Mouse (Mus musculus) cerebellum, adult 9-10 months (tissue): ENCODE results near the gene Tescl.

Experiments used
- DNase-seq: peaks from one replicate; pipeline ENCODE4 v3.0.0; 2022

Gene Tescl

GRCm38 (mm10) chr7:24298973-24299708 is 34.6 kb downstream of the Tescl start:
- DNase-seq, result peak; percentile 89

- no peak for DNase-seq
These were observed 35.1 kb downstream of the Tescl start for GRCm38 (mm10) chr7:24298635-24298972.

- DNase-seq, result no peak
These were observed 36.2 kb downstream of the Tescl start for GRCm38 (mm10) chr7:24297361-24298095.

- no peak for DNase-seq
These were observed 37.4 kb downstream of the Tescl start for GRCm38 (mm10) chr7:24296386-24296785.

- DNase-seq, result no peak
These were observed 38.4 kb downstream of the Tescl start for GRCm38 (mm10) chr7:24295376-24295775.

GRCm38 (mm10) chr7:24294763-24295162 is 39.0 kb downstream of the Tescl start:
- no peak for DNase-seq

- no peak for DNase-seq
These were observed 40.5 kb downstream of the Tescl start for GRCm38 (mm10) chr7:24293061-24293851.

GRCm38 (mm10) chr7:24291387-24292090 is 42.2 kb downstream of the Tescl start:
- DNase-seq, result no peak

GRCm38 (mm10) chr7:24290106-24290693 is 43.5 kb downstream of the Tescl start:
- no peak for DNase-seq

GRCm38 (mm10) chr7:24288512-24288911 is 45.2 kb downstream of the Tescl start:
- DNase-seq, result no peak

GRCm38 (mm10) chr7:24287670-24288069 is 46.1 kb downstream of the Tescl start:
- DNase-seq, result no peak

GRCm38 (mm10) chr7:24286916-24287315 is 46.8 kb downstream of the Tescl start:
- no peak for DNase-seq

GRCm38 (mm10) chr7:24286090-24286489 is 47.6 kb downstream of the Tescl start:
- DNase-seq, result no peak
